Mouse (Mus musculus): ENCODE measurements around the gene Hspb7. TPM values are rescaled to one million over a fixed set of nuclear protein-coding genes. Genes with fewer than 3 reads are reported as not detected.

The Hspb7 gene
- polyA plus RNA-seq, 1 experiment: not detected

- Histone ChIP-seq H3K9me3 (ENCODE audit: control insufficient read depth, low read length) (no peaks in the 10 kb centered on the region), H3K4me3 (replicated peaks) (no peak overlapping the region), H3K4me1 (ENCODE audit: control insufficient read depth) (no peaks in the 10 kb centered on the region), H3K36me3 (ENCODE audit: control insufficient read depth) (no peaks in the 10 kb centered on the region), H3K27me3 (ENCODE audit: control insufficient read depth) (no peaks in the 10 kb centered on the region)
- TF ChIP-seq GATA1 (IDR thresholded peaks at IDR 0.05; ENCODE audit: low read length): no peak
- TF ChIP-seq TAL1 (IDR thresholded peaks at IDR 0.05; ENCODE audit: low read length): no peak
Measured at GRCm38 (mm10) chr4:141391293-141391692, 29.3 kb upstream of the Hspb7 start.

DNA sequence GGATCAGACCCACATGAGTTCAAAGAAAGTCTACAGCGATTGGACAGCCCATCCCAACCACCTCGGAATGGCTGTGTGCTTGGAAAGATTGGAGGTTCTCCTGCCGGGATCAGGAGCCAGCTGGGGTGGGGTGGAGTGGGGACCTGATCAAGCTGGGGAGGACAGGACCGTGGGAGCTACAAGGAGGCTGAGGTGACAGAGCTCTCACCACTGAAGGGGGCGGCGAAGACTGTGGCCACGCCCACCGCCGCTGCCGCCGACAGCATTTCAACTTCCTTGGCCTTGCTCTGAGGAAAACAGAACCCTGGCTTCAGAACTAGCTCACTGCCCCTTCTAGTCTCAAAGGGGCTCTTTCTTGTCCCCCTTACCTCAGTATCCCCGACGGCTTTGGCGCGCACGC, 25.8 kb upstream of the Hspb7 start:
- Histone ChIP-seq H3K9me3 (ENCODE audit: control insufficient read depth, low read length) (no peaks in the 10 kb centered on the region), H3K27me3 (ENCODE audit: control insufficient read depth) (no peaks in the 10 kb centered on the region), H3K4me1 (ENCODE audit: control insufficient read depth) (no peaks in the 10 kb centered on the region), H3K4me3 (replicated peaks) (no peak overlapping the region), H3K36me3 (ENCODE audit: control insufficient read depth) (no peaks in the 10 kb centered on the region)
- no peak for TF ChIP-seq GATA1 (IDR thresholded peaks at IDR 0.05; ENCODE audit: low read length)
- TF ChIP-seq TAL1 (IDR thresholded peaks at IDR 0.05; ENCODE audit: low read length): no peak

DNA sequence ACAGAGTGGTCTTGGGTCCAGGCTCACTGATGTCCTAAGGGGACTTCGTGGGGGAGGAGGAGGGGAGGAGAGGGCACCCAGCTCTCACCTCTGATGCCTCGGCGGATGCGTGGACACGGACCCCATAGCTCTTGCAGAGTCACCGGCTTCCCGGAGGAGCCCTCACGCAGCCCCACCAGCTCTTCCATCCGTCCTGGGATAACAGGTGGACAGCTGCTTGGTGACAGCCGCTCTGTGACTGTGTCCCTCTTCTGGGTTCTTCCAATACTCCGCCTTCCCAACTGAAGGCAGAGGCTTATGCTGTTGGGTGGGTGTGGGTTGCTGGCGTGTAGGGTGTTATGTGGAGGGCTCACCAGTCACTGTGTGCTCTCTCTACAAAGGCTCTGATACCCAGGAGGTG, 22.7 kb upstream of the Hspb7 start:
- Histone ChIP-seq H3K4me3 (replicated peaks) (no peak overlapping the region), H3K27me3 (ENCODE audit: control insufficient read depth) (no peaks in the 10 kb centered on the region), H3K36me3 (ENCODE audit: control insufficient read depth) (no peaks in the 10 kb centered on the region), H3K4me1 (ENCODE audit: control insufficient read depth) (no peaks in the 10 kb centered on the region), H3K9me3 (ENCODE audit: control insufficient read depth, low read length) (no peaks in the 10 kb centered on the region)
- TF ChIP-seq GATA1 (IDR thresholded peaks at IDR 0.05; ENCODE audit: low read length) (no peak), TAL1 (IDR thresholded peaks at IDR 0.05; ENCODE audit: low read length) (no peak)

DNA sequence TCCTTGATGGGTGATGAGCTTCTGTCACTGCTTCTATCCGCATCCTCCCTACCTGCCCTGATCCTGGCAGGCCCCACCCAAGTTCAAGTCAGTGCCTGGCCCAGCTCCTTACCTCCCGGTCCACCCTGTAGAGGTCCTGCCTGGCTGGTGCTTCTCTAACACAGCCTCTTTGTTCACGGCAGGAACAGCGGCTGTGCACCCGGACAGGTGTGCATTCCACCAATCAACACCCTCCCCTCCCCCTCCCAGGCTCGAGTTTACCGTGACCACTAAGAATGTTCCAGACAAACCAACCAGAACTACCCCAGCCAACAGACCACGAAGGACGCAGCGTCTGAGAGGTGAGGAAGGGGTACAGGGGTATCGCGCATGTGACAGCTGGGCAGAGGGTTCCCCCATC, 22.0 kb upstream of the Hspb7 start, which contains the start of gene Clcnka:
Gene Clcnka, minus strand, starts transcription at position 180 of the 400 bp plus-strand sequence.
- H3K36me3 ChIP-seq (ENCODE audit: control insufficient read depth): no peaks in the 10 kb centered on the region
- no peak within 1 kb of the TSS for H3K4me3 ChIP-seq (replicated peaks)
- TF ChIP-seq GATA1 (IDR thresholded peaks at IDR 0.05; ENCODE audit: low read length) (no peak), TAL1 (IDR thresholded peaks at IDR 0.05; ENCODE audit: low read length) (no peak)
- no peaks in the 10 kb centered on the region for H3K4me1 ChIP-seq (ENCODE audit: control insufficient read depth)
- no peaks in the 10 kb centered on the region for H3K27me3 ChIP-seq (ENCODE audit: control insufficient read depth)
- no peaks in the 10 kb centered on the region for H3K9me3 ChIP-seq (ENCODE audit: control insufficient read depth, low read length)

DNA sequence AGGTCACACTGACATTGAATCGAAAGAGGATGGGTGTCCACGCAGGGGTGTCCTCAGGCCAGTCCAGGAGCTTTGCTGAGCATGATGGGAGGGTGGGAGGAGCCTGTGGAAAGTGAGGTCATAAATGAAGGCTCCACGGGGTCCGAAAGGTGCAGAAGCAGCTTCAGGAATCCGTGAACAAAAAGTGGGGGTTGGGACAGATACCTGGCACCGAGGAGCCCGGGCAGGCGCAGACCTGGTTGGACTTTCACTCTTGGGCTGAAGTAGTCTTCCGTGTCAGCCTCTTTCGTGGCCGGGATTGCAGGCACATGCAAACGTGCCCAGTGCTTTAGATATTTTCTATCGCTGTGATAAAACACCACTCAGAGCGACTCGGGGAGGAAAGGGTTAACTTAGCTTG, 20.4 kb upstream of the Hspb7 start:
- Histone ChIP-seq H3K9me3 (ENCODE audit: control insufficient read depth, low read length) (no peaks in the 10 kb centered on the region), H3K27me3 (ENCODE audit: control insufficient read depth) (no peaks in the 10 kb centered on the region), H3K36me3 (ENCODE audit: control insufficient read depth) (no peaks in the 10 kb centered on the region), H3K4me1 (ENCODE audit: control insufficient read depth) (no peaks in the 10 kb centered on the region), H3K4me3 (replicated peaks) (no peak overlapping the region)
- TF ChIP-seq GATA1 (IDR thresholded peaks at IDR 0.05; ENCODE audit: low read length) (no peak), TAL1 (IDR thresholded peaks at IDR 0.05; ENCODE audit: low read length) (no peak)

GRCm38 (mm10) chr4:141404518-141405313, 15.9 kb upstream of the Hspb7 start:
- H3K36me3 ChIP-seq (ENCODE audit: control insufficient read depth): no peaks in the 10 kb centered on the region
- no peaks in the 10 kb centered on the region for H3K9me3 ChIP-seq (ENCODE audit: control insufficient read depth, low read length)
- TF ChIP-seq TAL1 (IDR thresholded peaks at IDR 0.05; ENCODE audit: low read length) (no peak), GATA1 (IDR thresholded peaks at IDR 0.05; ENCODE audit: low read length) (no peak)
- H3K4me3 ChIP-seq (replicated peaks): no peak overlapping the region
- no peaks in the 10 kb centered on the region for H3K4me1 ChIP-seq (ENCODE audit: control insufficient read depth)
- no peaks in the 10 kb centered on the region for H3K27me3 ChIP-seq (ENCODE audit: control insufficient read depth)

DNA sequence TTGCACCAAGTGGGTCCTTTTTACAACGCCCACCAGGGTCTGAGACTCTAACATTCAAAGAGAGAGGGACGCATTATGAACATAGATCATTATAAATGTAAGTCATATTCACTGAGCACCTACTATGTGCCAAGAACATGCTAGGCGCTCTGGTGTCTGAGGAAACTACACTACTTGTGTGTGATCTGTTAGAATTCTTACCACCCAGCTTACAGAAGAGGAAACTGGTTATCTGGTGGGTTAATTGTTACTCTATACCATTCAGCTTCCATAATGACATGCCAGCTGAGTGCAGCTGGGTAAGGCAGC, 15.3 kb upstream of the Hspb7 start:
- Histone ChIP-seq H3K9me3 (ENCODE audit: control insufficient read depth, low read length) (no peaks in the 10 kb centered on the region), H3K36me3 (ENCODE audit: control insufficient read depth) (no peaks in the 10 kb centered on the region), H3K27me3 (ENCODE audit: control insufficient read depth) (no peaks in the 10 kb centered on the region), H3K4me3 (replicated peaks) (no peak overlapping the region), H3K4me1 (ENCODE audit: control insufficient read depth) (no peaks in the 10 kb centered on the region)
- TF ChIP-seq TAL1 (IDR thresholded peaks at IDR 0.05; ENCODE audit: low read length): no peak
- TF ChIP-seq GATA1 (IDR thresholded peaks at IDR 0.05; ENCODE audit: low read length): no peak

GRCm38 (mm10) chr4:141406516-141407299, 13.9 kb upstream of the Hspb7 start:
- Histone ChIP-seq H3K36me3 (ENCODE audit: control insufficient read depth) (no peaks in the 10 kb centered on the region), H3K4me1 (ENCODE audit: control insufficient read depth) (no peaks in the 10 kb centered on the region), H3K9me3 (ENCODE audit: control insufficient read depth, low read length) (no peaks in the 10 kb centered on the region), H3K27me3 (ENCODE audit: control insufficient read depth) (peaks cover 4% of the 10 kb centered on the region; the same call in 1 of the 2 replicates), H3K4me3 (replicated peaks) (no peak overlapping the region)
- TF ChIP-seq GATA1 (IDR thresholded peaks at IDR 0.05; ENCODE audit: low read length): no peak

- Histone ChIP-seq H3K36me3 (ENCODE audit: control insufficient read depth) (no peaks in the 10 kb centered on the region), H3K4me3 (replicated peaks) (no peak overlapping the region), H3K27me3 (ENCODE audit: control insufficient read depth) (peaks cover 4% of the 10 kb centered on the region; the same call in 1 of the 2 replicates), H3K4me1 (ENCODE audit: control insufficient read depth) (no peaks in the 10 kb centered on the region), H3K9me3 (ENCODE audit: control insufficient read depth, low read length) (peaks cover 2% of the 10 kb centered on the region; the same call in 1 of the 2 replicates)
- no peak for TF ChIP-seq GATA1 (IDR thresholded peaks at IDR 0.05; ENCODE audit: low read length)
- no peak for TF ChIP-seq TAL1 (IDR thresholded peaks at IDR 0.05; ENCODE audit: low read length)
Measured at GRCm38 (mm10) chr4:141408577-141408976, 12.0 kb upstream of the Hspb7 start.

Data from erythroblast, embryonic 14.5 days (primary cell).